Mouse (Mus musculus) liver (tissue): ENCODE measurements at regions not wholly inside any gene's neighbourhood (a gene's known extent, or its start where the extent isn't known, plus 50 kb on each side); places are given as distances from the start of the nearest gene placed in this dataset.

Experiments used
- DNase-seq: peaks from one replicate; pipeline ENCODE4 v3.0.0-alpha.2; 2020; ENCODE audit warnings: mixed read lengths

DNA sequence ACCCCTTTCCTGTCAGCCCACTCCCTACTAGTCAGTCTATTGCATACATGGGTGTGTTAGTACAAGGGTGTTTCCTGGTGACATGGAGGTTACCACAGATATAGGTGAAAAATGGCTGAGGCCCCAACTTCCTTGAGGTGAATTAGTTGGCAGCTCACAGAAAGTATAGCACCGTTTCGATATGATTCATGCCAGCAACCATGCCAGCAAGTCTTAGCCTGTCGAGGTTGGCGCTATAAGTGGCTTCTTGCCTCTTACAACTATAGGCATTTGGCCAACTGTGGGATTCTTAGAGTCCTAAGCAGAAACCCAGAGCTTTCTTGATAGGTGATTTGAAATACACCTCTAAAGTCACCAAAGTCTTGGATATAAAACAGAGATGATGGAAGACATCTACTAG, 85.3 kb upstream of the Hs3st1 start:
- DNase-seq = no peak

DNA sequence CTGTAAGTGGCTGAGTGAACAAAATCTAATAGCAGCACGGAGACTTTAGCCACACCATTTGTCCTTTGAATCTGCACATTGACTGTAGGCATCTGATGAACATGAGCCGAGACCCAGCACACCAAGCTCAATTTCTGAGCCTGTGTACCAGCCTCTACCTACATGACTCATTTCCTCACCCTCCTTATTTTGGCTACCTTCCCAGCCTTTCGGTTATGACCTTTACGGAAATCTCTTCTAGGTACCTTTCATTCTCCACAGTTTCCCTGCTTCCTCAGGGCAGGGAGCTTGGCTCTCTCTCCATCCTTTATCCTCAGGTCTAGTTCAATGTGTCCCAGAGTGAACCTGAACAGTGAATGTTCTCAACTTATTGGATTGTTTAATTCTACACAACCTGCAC, 77.3 kb upstream of the Hs3st1 start:
- no peak for DNase-seq

DNA sequence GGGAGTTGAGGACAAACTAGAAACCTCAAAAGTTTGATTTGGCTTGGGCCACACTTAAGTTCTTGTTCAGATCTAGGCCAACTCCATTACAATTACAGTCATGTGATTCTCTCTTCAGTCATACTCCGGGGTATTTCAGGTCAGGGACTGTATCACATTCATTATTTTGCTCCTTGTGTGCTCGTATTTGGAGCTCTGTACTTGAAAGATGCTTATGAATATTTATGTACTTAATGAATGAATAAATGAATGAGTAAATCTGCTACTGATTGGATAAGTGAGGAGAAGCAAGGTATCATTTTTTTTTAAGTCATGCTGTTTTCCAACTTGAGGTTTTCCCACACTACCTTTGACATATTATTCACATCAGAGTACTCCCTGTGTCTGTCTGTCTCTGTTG, 69.4 kb upstream of the Hs3st1 start:
- no peak for DNase-seq

DNA sequence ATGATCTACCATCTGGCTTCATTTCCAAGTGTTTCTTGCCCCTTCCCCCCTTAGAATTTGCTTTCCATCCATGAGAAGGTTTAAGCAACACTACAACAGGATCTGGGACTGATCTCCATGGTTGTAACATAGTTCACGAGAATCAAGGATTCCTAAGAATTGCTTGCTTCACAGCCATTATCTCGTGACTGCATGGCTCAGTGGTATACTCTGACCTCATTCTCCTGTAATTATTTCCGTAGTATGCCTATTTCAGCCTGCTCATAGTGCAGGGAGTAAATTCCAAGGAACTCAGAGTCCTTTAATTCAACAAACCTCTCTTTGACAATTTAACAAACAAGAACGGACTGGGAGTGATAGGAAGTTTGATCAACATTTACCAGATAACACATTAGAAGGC, 51.4 kb upstream of the Hs3st1 start:
- no peak for DNase-seq
